Mouse (Mus musculus): ENCODE data around the gene Pip5k1c. TPM values are rescaled to one million over a fixed set of nuclear protein-coding genes. Genes with fewer than 3 reads are reported as not detected.

Pip5k1c gene
- total RNA-seq, 2 experiments from 2014 or later: 18.9 to 32.4 TPM

DNA sequence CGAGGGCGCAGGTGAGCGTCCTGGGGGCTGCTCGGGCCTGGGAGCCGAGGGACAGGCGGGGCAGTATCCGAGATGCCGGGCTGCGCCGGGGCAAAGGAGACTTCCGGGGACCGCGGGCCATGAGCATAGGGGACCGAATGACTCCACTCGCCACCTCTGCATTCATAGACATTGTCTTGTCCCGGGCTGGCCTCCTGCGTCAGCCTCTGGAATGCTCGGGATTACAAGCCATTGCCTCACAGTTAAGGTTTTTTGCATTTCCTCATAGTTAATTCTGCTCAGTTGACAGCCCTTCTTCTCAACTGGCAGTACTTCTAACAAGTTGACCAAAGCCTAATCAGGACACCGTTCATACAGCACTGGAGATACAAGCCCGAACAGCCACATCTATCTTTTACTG is 28.7 kb downstream of the Pip5k1c start:
- no peak for ATAC-seq (replicated peaks; ENCODE audit: poor library complexity)

DNA sequence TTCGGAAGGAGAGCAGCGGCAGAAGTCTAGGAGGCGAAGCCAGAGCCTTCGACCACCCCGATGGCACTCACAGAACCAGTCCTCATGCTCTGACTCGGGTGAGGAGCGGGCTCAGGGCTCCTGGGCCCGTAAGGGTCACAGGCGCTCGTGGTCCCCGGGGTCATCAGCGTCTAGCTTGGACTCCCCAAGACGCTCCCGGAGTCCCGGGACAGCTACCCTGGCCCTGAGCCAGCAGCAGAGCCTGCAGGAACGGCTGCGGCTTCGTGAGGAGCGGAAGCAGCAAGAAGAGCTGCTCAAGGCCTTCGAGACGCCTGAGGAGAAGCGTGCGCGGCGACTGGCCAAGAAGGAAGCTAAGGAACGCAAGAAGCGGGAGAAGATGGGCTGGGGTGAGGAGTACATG is 29.7 kb downstream of the Pip5k1c start:
- ATAC-seq (replicated peaks; ENCODE audit: poor library complexity): no peak

DNA sequence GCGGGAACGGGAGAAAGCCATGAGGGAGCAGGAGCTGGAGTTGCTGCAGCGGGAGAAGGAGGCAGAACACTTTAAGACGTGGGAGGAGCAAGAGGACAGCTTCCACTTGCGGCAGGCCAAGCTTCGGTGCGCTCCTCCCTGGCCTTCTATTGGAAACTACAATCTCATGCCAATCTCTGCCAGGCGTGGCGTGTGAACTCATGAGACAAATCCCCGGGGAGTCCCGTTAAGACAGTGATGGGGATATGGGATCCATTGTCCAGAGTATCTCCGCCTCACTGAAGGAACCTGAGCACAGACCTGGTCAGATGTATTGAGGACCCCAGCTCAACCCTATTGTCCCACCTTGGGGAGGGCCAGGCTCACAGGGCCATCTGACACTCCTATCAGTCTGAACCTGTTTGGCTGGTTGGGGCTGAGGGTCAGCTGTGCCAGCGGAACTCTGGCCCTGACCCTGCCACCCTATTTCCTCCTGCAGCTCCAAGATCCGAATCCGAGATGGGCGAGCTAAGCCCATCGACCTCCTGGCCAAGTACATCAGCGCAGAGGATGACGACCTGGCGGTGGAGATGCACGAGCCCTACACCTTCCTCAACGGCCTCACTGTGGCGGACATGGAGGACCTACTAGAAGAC is 30.5 kb downstream of the Pip5k1c start:
- ATAC-seq (replicated peaks; ENCODE audit: poor library complexity): no peak

DNA sequence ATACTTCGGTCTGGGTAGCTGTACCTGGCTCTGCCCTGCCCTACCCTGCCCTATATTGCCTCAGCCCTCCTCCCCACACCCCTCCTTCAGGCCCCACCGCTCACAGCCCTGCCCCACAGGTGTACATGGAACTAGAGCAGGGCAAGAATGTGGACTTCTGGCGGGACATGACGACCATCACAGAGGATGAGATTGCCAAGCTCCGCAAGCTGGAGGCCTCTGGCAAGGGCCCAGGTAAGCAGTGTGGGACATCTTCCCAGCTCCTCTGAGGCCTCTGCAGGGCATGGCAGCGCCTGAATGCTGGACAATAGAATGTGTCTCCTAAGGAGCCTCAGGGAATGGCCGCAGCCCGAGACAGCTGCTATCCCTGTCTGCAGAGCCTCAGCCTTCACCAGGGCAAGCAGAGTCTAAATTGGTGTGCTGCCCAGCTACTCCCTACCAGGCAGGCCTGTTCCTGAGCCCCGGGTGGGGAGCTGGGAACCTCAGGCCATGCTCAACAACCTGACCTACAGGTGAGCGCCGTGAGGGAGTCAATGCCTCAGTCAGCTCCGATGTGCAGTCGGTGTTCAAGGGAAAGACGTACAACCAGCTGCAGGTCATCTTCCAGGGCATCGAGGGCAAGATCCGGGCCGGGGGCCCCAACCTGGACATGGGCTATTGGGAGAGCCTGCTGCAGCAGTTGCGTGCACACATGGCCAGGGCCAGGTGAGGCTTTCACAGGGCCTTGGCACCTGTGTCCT is 31.2 kb downstream of the Pip5k1c start:
- ATAC-seq (replicated peaks; ENCODE audit: poor library complexity): no peak

DNA sequence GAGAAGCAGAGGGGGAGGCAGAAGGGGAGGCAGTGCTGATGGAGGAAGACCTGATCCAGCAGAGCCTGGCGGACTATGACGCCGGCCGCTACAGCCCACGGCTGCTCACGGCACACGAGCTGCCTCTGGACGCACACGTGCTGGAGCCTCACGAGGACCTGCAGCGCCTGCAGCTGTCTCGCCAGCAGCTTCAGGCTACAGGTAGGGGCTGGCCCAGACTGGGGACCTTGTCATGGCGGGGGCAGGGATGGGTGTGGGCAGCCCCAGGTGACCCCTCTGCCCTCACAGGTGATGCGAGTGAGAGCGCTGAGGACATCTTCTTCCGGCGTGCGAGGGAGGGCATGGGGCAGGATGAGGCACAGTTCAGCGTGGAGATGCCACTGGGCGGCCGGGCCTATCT is 32.4 kb downstream of the Pip5k1c start:
- no peak for ATAC-seq (replicated peaks; ENCODE audit: poor library complexity)

DNA sequence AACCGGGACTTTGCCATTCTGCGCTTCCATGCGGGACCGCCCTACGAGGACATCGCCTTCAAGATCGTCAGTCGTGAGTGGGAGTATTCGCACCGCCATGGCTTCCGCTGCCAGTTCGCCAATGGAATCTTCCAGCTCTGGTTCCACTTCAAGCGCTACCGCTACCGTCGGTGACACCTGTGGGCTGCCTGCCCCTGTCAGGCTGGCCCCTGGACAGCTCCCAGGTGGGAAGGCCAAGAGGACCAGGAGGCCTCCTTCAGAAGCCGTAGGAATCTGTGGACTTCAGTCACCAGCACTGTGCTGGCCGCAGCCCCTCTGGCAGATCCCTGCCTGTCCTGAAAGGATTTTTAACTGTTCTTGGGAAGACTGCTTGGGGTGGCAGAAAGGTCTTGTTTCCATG is 33.0 kb downstream of the Pip5k1c start:
- no peak for ATAC-seq (replicated peaks; ENCODE audit: poor library complexity)

DNA sequence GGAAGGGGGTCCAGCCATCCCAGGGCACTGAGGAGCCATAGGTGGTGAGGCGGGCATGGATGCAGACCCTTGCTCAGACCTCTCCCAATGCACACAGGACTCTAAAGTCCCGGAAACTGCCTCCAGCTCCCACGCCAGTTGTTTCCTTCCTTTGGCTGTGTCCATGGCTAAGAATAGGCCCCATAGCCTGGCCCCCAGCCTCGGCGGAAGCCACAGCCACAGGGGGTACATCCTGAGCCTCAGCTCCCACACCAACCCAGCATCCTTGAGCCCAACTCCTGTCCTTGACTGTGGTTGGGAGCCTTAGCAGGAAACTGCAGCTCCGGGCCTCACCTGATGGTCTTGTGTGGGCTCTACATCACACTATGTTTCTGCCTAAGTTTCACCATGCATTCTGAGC is 34.1 kb downstream of the Pip5k1c start:
- ATAC-seq (replicated peaks; ENCODE audit: poor library complexity): peak; percentile 30

DNA sequence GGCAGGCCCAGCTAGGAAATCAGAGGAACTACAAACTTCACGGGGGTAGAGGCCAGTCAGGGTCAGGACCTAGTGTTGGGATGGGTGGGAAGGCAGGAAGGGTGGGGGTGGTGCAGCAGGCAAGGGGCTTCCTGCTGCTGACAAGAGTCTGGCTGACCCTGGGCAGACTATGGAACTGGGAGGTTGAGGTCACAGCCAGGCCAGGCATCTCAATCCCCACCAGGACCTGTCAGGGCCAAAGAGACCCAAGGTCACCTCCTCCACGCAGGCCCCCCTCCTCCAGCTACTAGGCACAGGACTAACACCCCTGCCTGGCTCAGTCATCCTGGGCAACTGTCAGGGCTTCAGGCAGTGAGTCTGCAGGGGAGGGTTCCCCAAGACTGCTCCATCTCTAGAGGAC is 35.2 kb downstream of the Pip5k1c start:
- no peak for ATAC-seq (replicated peaks; ENCODE audit: poor library complexity)

DNA sequence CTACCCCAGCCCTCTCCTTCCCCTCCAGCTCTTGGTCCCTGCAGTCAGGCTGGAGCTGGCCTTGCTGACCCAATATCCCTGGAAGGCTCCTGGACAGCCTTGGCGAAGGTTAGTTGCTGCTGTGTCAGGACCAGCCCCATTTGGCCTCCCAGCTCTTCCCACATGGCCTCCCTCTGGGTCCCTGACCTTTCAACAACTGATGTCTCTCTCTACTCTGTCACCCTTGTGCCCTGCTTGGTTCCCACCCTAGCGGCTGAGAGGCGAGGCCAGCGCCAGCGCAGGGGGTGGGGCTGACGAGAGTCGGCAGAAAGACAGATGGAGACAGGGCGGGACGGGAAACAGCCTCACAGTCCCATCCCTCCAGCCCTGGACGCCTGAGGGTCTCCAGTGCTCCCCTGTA is 35.6 kb downstream of the Pip5k1c start, which contains the start of gene Tbxa2r:
Gene Tbxa2r, plus strand, starts transcription at position 346 of the 400 bp plus-strand sequence.
- ATAC-seq (replicated peaks; ENCODE audit: poor library complexity): peak; percentile 71

DNA sequence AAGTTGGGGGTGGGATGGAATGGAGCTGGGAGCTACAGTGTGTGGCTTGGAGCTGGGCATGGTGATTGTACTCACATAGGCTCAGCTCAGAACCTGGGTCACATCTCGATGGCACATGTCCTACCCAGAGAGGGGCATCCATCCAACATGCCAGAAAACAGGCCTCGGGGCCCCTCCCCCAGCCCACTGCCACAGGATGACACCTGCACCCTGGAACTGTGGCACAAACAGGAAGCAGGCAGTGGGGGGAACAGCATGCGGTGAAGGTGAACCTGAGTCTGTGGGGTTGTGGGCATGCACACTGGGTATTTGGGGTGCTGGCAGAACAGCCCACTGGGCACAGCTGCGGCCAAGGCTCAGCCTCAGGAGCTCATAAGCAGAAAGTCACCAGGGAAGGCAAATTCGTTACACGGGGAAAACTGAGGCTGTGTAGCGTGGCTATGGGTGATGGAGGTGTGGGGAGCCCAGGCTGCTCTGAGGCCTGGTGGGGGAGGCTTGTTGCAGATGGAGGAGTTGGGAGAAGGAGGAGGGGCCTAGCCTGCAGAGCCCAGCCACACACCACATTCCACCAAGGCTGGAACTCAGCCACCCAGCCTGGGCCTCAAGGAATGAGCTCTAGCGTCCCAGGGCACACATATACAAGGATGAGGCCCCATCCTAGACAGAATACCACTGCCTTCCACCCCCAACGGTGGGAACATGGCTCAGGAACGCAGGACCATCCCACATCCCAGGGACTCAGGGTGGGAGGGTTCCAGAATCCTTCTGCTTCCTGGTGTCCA is 36.6 kb downstream of the Pip5k1c start:
- no peak; the same call in 1 of the 2 replicates for ATAC-seq (replicated peaks; ENCODE audit: poor library complexity)

DNA sequence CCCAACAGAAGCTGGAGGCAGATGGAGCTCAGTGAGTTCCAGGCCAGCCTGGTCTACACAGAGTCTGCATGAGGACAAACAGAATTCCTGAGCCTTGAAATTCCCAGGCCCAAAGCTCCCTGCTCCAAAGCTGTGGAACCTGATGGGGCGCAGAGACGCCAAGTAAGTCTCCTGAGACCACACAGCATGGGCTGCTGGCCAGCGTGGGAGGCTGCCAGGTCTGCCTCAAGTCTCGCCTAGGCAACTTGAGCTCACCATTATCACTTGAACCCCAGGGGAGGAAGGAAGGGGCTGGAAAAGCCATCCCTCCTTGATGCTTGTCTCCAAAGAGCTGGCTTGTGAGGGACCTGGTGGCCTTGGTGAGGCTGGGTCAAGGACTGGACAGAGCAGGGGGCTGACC is 37.2 kb downstream of the Pip5k1c start:
- no peak for ATAC-seq (replicated peaks; ENCODE audit: poor library complexity)

DNA sequence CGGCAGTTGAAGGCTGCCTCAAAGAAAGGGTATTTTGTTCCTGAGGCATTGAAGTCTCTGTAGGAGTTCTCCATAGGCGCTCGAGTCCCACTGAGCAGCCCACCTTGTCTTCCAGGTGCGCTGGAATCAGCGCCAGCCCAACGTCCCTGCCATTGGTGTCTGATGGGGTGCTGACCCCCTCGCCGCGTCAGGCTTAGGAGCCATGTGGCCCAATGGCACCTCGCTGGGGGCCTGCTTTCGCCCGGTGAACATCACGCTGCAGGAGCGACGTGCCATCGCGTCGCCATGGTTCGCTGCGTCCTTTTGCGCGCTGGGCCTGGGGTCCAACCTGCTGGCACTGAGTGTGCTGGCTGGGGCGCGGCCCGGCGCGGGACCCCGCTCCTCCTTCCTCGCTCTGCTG is 39.5 kb downstream of the Pip5k1c start:
- ATAC-seq (replicated peaks; ENCODE audit: poor library complexity): no peak

DNA sequence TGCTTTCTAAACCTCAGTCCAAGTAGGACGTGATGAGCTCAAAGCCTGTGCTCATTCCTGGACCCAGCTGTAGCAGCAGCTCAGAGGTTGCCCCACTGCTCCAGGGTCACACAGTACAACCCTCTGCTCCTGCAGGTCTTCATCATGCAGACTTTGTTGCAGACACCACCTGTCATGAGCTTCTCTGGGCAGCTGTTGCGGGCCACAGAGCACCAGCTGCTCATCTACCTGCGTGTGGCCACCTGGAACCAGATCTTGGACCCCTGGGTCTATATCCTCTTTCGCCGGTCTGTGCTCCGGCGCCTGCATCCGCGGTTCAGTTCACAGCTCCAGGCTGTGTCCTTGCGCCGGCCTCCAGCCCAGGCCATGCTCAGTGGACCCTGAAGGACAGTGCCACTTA is 41.6 kb downstream of the Pip5k1c start:
- ATAC-seq (replicated peaks; ENCODE audit: poor library complexity): no peak

DNA sequence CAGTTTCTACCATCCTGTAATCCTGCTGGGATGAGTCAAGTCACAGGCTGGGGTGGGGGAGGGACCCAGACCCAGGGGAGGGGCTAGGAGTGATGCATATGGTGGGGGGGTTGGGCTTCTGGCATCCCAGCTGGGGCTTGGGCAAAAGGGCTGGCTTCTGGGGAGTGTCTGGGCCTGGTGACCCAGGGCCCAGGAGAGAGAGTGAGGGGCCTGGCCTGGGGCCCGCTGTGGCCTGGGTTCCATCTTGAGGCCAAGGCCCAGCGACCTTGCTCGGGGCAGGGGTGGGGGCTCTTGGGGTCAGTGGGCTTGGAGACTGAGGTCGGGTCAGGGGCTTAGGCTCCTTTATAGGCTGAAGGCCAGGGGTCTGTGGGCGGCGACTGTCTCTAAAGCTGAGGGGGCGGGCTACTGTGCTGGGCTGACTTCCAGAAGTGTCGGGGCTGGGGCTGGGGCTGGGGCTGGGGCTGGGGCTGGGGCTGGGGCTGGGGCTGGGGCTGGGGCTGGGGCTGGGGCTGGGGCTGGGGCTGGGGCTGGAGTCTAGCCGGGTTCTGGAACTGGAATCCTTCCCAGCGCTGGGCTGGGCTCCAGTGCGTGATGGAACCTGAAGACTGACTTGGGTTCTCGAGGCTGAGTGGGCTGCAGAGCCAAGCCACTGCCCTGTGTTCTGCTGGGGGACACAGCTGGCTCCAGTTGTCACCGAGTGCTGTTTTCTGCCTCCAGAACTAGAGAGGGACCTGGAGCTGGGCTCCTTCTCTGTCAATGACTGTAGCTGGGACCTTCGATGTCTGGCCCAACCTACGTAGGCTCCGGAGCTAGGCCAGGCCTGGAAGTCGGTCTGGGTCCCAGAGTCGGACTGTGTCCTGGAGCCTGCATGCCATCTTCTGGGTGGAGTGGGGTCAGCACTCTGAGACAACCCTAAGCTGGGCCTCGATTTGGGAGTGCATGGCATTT is 42.9 kb downstream of the Pip5k1c start:
- no peak for ATAC-seq (replicated peaks; ENCODE audit: poor library complexity)

DNA sequence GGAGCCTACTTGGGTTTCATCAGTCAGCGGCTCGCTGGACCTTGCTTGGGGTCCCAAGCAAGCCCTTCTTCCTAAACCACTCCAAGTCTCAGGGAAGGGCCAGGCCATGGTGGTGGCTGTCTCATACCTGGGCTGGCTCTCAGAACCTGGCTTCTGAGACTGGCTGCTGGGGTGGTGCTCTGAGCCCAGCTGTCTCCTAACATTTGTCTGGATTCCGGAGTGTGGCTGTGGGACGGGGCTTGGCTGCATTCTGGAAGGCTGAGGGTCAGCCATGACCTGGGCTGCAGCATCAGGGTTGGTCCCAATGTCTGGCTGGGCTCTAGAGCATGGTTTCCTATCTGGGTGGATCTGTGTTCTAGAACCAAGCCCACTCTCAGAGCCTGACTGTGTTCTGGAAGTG is 43.8 kb downstream of the Pip5k1c start:
- no peak for ATAC-seq (replicated peaks; ENCODE audit: poor library complexity)

DNA sequence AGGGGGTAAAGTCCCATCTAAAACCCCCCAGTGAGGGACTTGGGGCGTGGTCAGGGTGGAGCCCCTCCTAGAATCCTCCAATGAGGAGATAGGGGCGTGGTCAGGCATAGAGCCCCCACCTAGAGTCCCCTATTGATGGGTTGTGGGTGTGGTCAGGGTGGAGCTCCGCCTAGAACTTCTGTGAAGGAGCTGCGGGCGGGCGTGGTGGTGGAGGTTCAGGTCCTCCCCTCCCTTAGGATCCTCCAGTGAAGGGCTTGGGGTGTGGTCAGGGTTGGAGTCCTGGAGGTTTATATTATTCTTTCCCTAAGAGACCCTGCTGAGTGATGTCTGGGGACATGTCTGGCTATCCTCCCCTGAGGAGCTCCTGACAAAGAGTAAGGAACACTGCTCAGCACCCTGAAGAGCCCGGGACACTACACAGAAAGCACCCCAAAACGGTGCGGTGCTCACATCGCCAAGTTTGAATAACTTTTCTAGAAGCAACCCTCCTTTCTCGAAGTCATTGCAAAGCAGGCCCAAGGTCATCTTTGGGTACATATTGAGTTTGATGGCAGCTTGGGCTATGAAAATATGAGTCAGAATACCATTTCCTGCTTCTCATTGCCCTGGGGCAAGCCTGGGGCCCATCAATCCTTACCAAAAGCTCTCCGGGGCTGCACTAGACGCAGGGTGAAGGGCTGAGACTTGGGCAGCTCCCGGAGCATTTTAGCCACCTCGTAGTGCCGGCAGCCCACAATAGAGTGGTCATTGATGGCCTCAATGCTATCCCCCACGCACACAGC is 48.0 kb downstream of the Pip5k1c start:
- ATAC-seq (replicated peaks; ENCODE audit: poor library complexity): no peak

DNA sequence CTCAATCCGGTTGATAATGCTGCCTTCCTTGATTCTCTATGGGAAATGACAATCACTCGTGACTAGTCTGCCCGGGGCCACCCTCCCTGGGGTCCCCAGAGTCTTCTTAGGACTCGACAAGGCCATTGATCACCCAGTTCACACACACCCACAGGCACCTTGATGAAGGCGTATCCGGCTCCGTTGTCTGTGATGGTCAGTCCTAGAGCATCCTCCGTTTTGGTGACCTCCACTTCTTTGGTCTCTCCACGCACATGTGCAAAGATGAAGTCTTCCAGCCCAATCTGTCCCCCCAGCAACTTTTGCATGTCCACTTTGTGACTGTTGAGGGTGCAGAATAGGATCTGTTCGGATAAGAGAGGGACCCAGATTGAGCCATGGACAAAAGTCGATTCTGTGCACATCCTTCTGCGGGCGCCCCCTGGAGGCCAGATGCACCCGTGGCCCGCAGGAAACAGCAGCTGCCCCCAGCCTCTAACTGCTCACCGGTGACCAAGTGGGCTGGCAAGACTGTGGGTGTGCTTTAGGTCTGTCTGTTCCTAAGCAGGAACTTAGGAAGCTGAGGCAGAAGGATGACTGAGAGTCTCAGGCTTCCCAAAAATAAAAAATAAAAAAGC is 48.7 kb downstream of the Pip5k1c start:
- ATAC-seq (replicated peaks; ENCODE audit: poor library complexity): peak; percentile 70

DNA sequence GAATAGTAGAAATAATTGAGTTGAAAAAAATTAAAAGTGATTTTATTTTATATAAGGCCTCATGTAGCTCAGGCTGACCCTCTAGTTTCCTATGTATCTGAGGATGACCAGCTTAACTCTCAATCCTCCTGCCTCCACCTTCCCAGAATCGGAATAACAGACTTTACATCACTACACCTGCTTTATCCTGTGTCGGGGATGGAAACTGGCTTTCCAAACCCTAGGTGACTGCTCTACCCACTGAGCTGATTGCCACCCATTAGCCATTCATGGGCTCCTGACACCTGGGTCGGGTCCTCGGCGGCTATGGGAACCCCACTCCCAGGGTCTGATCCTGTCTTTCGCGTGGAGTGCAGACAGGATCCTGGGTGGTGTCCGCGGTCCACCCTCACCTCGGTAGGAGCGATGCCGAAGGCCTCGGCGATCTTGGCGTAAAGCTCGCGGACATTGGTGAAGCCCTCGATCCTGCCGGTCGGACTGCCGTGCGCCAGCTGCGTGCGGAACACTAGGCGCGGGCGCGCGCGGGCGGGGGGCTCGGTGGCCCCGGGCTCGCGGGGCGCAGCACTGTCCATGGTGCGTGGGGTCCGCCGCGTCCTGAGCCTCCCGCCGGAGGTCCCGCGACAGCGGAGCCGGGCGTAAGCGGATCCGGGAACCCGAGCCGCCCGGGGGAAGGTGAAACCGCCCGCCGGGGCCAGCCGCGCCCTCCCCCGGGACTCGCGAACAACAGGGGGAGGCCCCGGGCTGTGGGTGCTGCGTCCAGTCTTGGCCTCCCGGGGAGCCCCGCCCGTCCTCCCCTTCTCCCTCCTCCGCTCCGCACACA is 50.1 kb downstream of the Pip5k1c start, which contains the start of gene Gipc3:
Gene Gipc3, minus strand, starts transcription at position 581 of the 820 bp plus-strand sequence.
- ATAC-seq (replicated peaks; ENCODE audit: poor library complexity): no peak
